Mouse (Mus musculus) CH12.LX (cell line): ENCODE measurements at regions not wholly inside any gene's neighbourhood (a gene's known extent, or its start where the extent isn't known, plus 50 kb on each side); places are given as distances from the start of the nearest gene placed in this dataset.

ENCODE experiments used
- EP300 ChIP-seq: IDR thresholded peaks from 2 replicates; pipeline ENCODE4 v1.6.1; 2011; ENCODE audit warnings: low read length, improper control_type of control experiment
- POLR2A ChIP-seq: IDR thresholded peaks from 2 replicates; pipeline ENCODE4 v1.6.1; 2011; ENCODE audit warnings: low read depth, mild to moderate bottlenecking, improper control_type of control experiment, low read length
- POLR2AphosphoS2 ChIP-seq: IDR thresholded peaks from 2 replicates; pipeline ENCODE4 v1.6.1; 2011; ENCODE audit warnings: low read depth, low read length, improper control_type of control experiment

GRCm38 (mm10) chr13:34460969-34461368 is 116.0 kb upstream of the Slc22a23 start:
- no peak for TF ChIP-seq POLR2AphosphoS2
- TF ChIP-seq POLR2A: no peak
- no peak for TF ChIP-seq EP300
